Mouse (Mus musculus): ENCODE data around the gene Rgs3.
A peak's percentile ranks its signal among the peaks of the same experiment; 100 is the strongest.

DNA sequence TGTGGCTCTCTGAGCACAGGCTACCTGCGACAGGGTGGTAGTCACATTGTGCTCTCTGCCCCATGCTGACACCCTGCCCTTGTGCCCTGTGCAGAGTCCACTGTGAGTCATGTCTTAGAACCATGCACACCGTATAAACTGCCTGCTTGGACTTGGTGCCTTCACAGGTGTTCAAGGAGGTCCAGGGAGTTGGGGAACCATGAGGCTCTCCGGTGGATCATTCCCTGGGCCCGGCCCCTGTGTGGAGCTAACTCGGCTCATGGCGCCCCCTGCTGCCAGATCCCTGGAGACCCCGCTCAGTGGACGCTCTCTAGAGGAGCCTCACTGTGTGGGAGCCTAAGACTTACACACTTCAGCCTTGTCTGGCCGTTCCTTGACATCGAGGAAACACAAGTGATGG is 134.2 kb downstream of the Rgs3 start:
- TF ChIP-seq POLR2A (IDR thresholded peaks at IDR 0.05; ENCODE audit: borderline replicate concordance, extremely low read depth, insufficient read depth, insufficient read length, poor library complexity, severe bottlenecking) (no peak), CTCF (IDR thresholded peaks at IDR 0.05; ENCODE audit: borderline replicate concordance, extremely low read depth, insufficient read depth, insufficient read length) (peak; percentile 55)

All from brain, embryonic 14.5 days (tissue).